Mouse (Mus musculus) mouse embryonic stem cell (cell line): ENCODE results near the gene Gm28557.
"Not testable (repeated sequence)": the region's sequence is repeated elsewhere in the genome, so short reads cannot be mapped to it uniquely, and the experiment has no call there.

Experiments
- in situ Hi-C, 2 experiments: fragments of 300-500 bp; cut with MboI; formaldehyde crosslinking; loops; 1 replicate in 1 of 2; 3 replicates in 1 of 2; pipeline ENCODE4 v1.14.3; 2019 to 2020; ENCODE audit warnings: low sequenced_read_pairs in 2 of 2, low pct_unique_long_range_greater_than_20kb in 1 of 2, mixed read lengths in 1 of 2; ENCODE audit not compliant: unreplicated experiment in 1 of 2

The Gm28557 gene

GRCm38 (mm10) chr13:67108194-67108820 lies at the start of gene Gm28557:
Gene Gm28557 (minus strand): TSS chr13:67108604.
- in situ Hi-C loops = no loop called here

GRCm38 (mm10) chr13:67128038-67128721 lies 19.8 kb upstream of the Gm28557 start:
- in situ Hi-C loops = loop anchor here in 1 of 2 experiments (5.0 kb wide), 1 partner anchor 179 kb away; the partner anchor contains the start of gene Zfp457

DNA sequence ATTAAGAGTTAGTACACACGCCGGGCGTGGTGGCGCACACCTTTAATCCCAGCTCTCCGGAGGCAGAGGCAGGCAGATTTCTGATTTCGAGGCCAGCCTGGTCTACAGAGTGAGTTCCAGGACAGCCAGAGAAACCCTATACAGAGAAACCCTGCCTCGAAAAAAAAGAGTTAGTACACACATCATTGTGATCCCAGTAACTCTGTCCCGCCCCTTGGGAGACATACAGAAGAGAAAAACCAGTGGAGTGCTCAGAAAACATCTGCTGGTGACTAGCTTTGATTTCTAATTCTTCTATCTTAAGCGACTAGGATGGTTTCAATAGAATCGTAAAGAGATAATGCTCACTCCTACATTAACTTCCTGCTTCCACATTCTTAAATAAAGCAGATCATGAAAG lies 19.1 kb upstream of the Gm28557 start:
- in situ Hi-C loops = loop anchor here in 1 of 2 experiments (5.0 kb wide), 1 partner anchor 180 kb away; the partner anchor contains the start of gene Zfp457

DNA sequence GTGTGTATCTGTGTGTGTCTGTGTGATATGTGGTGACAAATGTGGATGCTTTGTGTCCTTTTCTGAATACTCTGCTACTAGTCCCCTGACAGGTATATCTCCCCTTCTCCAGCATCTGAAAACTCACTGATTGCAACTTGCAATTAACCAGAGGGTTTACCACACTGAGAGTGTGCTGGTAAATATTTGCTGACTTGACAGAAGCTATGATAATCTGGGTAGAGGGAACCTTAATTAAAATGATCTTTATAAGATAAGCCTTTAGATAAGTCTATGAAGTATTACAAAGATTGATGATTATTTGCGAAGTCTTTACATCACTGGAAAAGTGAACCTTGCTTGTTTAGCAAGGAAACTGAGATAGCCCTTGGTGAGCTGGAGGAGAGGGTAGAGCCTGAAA lies 16.1 kb upstream of the Gm28557 start:
- in situ Hi-C loops = no loop called here

DNA sequence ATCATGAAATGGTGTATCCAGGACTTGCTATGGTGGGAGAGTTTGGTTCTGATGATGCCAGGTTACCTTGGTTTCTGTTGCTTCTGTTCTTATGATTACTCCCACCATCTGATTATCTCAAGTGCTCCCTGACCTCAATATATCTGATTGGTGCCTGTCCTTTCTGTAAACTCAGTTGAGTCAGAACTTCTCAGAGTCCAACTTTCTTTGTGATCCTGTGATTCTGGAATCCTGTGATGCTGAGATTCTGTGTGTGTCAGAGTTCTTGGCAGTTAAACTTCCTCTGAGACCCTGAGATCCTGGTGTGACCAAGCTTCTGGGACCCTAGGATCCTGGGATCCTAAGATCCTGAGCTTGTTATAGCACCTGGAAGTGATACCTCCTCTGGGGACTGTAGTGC lies 13.0 kb upstream of the Gm28557 start, which contains the start of gene Zfp759:
Gene Zfp759 (plus strand): TSS at position 301 of the 400 bp plus-strand sequence.
- in situ Hi-C loops = not testable (repeated sequence)

GRCm38 (mm10) chr13:67116163-67116562 lies 7.8 kb upstream of the Gm28557 start, which contains the start of gene Rslcan18:
Gene Rslcan18 (minus strand): TSS chr13:67116263.
- in situ Hi-C loops = not testable (repeated sequence)

GRCm38 (mm10) chr13:67113287-67113686 lies 4.9 kb upstream of the Gm28557 start:
- in situ Hi-C loops = no loop called here

DNA sequence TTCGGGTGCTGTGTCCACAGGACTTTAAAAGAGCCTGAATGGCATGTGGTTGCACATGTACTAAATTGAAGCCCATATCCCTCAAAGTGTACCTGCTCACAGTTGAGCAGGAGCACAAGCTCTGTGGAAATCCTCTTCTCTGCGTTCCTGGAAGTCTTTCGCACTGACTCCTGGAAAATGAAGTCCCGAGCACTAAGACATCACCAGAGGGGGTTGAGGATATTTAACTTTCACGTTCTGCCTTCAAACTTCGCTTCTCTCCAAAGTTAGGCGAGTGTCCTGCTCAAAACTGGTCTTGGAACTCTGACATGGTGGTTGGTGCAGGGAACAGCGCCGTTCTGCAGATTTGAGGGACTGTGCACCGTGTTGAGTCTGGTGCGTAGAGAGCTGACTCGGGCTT lies 3.7 kb upstream of the Gm28557 start:
- in situ Hi-C loops = no loop called here

GRCm38 (mm10) chr13:67108821-67109206 lies 410 bp upstream of the Gm28557 start:
- in situ Hi-C loops = no loop called here

DNA sequence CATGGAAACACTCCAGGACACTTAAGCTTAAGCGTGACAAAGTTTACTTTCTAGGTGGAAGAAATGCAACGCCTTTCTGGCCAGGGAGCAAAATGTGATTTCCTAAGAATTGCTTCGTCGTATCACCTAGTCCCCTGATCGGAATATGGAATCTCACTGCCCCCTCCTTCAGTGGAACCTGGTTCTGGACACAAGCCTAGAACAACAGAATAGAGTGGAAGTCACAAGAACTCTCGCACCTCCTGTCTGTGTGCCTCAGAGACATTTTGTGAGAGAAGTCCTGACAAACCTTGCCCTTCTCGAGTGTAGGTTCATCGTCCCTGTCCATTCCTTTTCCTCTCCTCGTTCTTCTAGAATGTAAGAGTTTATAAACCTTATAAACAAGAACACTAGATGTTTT lies 723 bp downstream of the Gm28557 start:
- in situ Hi-C loops = no loop called here

DNA sequence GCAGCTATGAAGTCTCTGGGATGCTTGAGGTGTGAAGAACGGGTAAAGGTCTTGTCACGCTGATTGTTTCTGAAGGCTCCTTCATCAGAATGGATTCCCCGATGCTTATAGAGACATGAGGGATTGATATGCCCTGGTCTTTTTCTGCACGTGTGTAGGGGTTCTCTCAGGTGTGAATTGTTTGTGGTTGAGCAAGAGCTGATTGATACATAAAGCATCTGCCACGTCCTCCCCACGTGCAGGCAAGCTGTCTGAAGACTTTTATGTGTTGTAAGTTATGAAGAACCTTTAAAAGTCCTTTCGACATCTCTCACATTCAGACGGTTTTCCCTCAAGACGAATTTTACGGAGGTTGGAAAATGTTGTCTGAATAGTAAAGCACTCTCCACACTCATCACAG lies 10.5 kb downstream of the Gm28557 start, which contains the start of gene Zfp708:
Gene Zfp708 (minus strand): TSS at position 101 of the 400 bp plus-strand sequence.
- in situ Hi-C loops = no loop called here

DNA sequence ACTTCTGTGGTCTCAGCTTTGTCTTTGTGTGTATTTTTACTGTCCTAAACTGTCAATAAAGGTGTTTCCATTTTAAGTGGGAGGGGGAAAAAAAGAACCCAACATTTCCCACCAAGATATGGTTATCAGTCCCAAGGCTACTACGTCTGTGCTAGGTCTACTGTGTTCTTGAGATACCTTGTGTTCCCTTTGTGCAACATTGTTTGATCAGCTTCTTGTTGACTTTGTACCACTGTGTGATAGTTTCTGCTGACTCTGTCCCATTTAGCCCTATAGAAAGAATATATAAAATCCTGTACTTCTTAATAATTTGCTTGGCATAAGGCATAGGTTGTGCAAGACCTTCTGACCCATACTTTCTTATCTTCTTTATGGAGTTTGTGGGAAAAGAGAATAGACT lies 18.2 kb downstream of the Gm28557 start:
- in situ Hi-C loops = no loop called here

GRCm38 (mm10) chr13:67081946-67082345 lies 26.5 kb downstream of the Gm28557 start:
- in situ Hi-C loops = no loop called here

- in situ Hi-C loops = no loop called here
Measured at GRCm38 (mm10) chr13:67081142-67081713, 27.2 kb downstream of the Gm28557 start.

- in situ Hi-C loops = no loop called here
Measured at GRCm38 (mm10) chr13:67077244-67077643, 31.2 kb downstream of the Gm28557 start.

DNA sequence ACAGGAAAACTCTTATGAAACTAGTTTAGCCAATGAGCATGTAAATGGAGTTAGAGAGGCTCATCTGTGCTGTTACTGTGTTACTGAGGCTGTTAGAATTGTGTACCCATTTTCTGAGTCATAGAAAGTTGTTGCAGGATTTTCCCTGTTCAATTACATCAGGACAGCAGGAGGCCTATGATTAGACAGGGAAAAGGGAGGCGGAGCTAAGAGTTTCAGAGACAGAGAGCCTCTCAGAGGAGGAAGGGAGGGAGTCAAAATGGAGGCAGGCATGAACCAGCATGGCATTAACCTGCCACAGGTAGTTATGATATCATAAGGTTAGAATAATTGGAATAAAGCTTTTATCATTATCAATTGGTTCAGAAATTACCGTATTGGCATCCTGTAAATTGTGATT lies 35.6 kb downstream of the Gm28557 start:
- in situ Hi-C loops = no loop called here

DNA sequence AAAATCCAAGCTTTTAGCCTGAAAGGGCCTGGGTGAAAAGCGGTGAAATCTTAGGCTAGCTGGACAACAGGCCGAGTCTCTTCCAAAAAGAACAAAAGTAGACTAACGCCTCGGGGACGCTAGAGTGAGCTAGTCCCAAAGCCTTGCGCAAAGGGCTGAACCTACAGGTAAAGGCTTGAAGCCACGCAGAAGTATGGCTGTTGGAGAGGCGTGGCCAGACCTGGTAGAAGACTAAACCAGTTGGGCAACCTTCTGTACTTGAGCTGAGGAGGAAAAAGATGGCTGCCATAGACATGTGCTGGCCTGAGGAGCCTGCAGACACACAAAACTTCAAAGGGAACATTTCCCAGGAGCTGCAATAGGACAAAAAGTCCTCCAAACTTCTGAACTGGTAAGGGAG lies 43.0 kb downstream of the Gm28557 start:
- in situ Hi-C loops = no loop called here

DNA sequence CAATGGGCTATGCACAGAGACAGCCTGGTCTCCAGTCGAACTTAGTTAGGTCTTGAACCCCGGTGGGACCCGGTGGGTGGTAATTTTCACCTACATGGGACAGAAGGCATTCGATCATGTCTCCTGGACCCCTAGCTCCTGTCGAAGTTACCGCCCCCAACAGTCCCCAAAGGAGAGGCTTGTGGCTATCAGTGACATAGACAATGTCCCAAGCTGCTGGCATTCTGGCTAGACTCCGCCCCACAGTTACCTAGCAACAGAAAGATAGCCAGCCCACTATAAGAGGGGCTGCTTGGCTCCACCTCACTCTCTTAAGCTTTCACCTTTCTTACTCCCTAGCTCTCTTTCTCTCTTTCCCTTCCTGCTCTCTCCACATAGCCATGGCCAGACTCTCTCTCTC lies 46.0 kb downstream of the Gm28557 start:
- in situ Hi-C loops = no loop called here

DNA sequence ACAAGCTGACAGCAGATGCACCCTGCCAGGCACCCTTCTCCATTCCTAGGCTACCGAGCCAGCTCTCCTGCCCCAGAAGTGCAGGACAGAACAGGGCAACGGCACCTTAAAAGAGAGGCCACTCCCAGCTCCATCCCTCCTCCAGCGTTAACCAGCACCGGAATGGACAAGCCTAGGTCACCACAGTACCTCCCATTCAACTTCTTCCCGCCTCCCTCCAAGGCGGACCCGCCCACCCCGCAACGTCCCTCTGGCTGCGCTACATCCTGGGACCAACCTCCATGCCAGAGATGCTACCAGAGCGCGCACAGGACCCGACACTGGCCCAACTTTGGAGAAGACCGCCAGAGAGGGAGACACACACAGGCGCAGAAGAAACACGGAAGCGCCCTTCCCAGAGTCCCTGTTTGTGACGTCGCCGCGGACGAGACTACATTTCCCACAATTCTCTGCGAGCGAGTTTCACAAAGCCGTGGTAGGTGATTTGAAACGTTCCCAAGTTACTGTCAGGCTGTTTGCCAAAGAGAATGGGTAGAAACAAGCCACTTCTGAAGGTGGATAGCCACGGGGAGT lies 47.5 kb downstream of the Gm28557 start, which contains the start of gene Zfp712:
Gene Zfp712 (minus strand): TSS at position 385 of the 573 bp plus-strand sequence.
- in situ Hi-C loops = no loop called here
